Mouse (Mus musculus) embryonic facial prominence, embryonic 13.5 days (tissue): ENCODE measurements around the gene Rbpjl. TPM values are rescaled to one million over a fixed set of nuclear protein-coding genes. Genes with fewer than 3 reads are reported as not detected.

ENCODE experiments used
- ATAC-seq: fragments of 200-750 bp; cut with Nextera tagmentation; 2 replicates; pipeline ENCODE4 v1.8.0; 2017; ENCODE audit warnings: low read depth; ENCODE audit not compliant: insufficient number of reproducible peaks, insufficient read depth, low FRiP score, low TSS enrichment
- H3K27ac ChIP-seq: fragments of 300-500 bp; sonication (generic); 2 replicates; pipeline ENCODE4 v1.5.1; 2015; ENCODE audit warnings: moderate library complexity, mild to moderate bottlenecking, inconsistent platforms
- H3K27me3 ChIP-seq: fragments of 300-500 bp; sonication (generic); 2 replicates; pipeline ENCODE4 v1.6.1; 2015; ENCODE audit warnings: mild to moderate bottlenecking, inconsistent platforms
- H3K36me3 ChIP-seq: fragments of 300-500 bp; sonication (generic); 2 replicates; pipeline ENCODE4 v1.6.1; 2015; ENCODE audit warnings: mild to moderate bottlenecking, inconsistent platforms
- H3K4me1 ChIP-seq: fragments of 300-500 bp; sonication (generic); 2 replicates; pipeline ENCODE4 v1.6.1; 2015; ENCODE audit warnings: inconsistent platforms
- H3K4me2 ChIP-seq: fragments of 300-500 bp; sonication (generic); 2 replicates; pipeline ENCODE4 v1.6.1; 2015; ENCODE audit warnings: moderate library complexity, mild to moderate bottlenecking, inconsistent platforms
- H3K4me3 ChIP-seq: fragments of 300-500 bp; sonication (generic); 2 replicates; pipeline ENCODE4 v1.5.1; 2015; ENCODE audit warnings: mild to moderate bottlenecking, inconsistent platforms
- H3K9ac ChIP-seq: fragments of 300-500 bp; sonication (generic); 2 replicates; pipeline ENCODE4 v1.6.1; 2015; ENCODE audit warnings: mild to moderate bottlenecking, inconsistent platforms
- H3K9me3 ChIP-seq: fragments of 300-500 bp; sonication (generic); 2 replicates; pipeline ENCODE4 v1.6.1; 2016; ENCODE audit warnings: inconsistent platforms
- WGBS: fragments of 180-500 bp; shearing (Covaris S2); methylation state at CpG from one replicate; pipeline ENCODE4 v1.1.7; 2015; ENCODE audit warnings: mixed read lengths; 5-methylcytosine and 5-hydroxymethylcytosine counted together
- polyA plus RNA-seq: library from polyadenylated mRNA; unstranded; fragments of >200 nt; fragmentation: Nextera tagmentation; extraction: Ambion mirVana; gene quantifications from 2 replicates; pipeline ENCODE4 v1.2.1, GENCODE M21; 2015

The Rbpjl gene
- polyA plus RNA-seq, 1 experiment from 2014 or later = 0.59 TPM

- Histone ChIP-seq H3K27me3 (no peaks in the 10 kb centered on the region), H3K9me3 (no peaks in the 10 kb centered on the region), H3K27ac (no peak overlapping the region), H3K4me2 (no peak overlapping the region), H3K4me1 (no peaks in the 10 kb centered on the region), H3K4me3 (no peak overlapping the region), H3K9ac (no peak overlapping the region), H3K36me3 (no peaks in the 10 kb centered on the region)
- 54% methylated on average over 4 of the region's 4 CpGs for WGBS
- no peak for ATAC-seq
These were observed 29.8 kb upstream of the Rbpjl start for GRCm38 (mm10) chr2:164373187-164373586.

GRCm38 (mm10) chr2:164377478-164378426 lies 25.2 kb upstream of the Rbpjl start:
- no peak overlapping the region for H3K4me2 ChIP-seq
- no peaks in the 10 kb centered on the region for H3K27me3 ChIP-seq
- H3K36me3 ChIP-seq = no peaks in the 10 kb centered on the region
- H3K9me3 ChIP-seq = no peaks in the 10 kb centered on the region
- WGBS = 86% methylated on average over 15 of the region's 15 CpGs
- H3K4me3 ChIP-seq = no peak overlapping the region
- H3K4me1 ChIP-seq = no peaks in the 10 kb centered on the region
- no peak overlapping the region for H3K9ac ChIP-seq
- no peak for ATAC-seq
- H3K27ac ChIP-seq = no peak overlapping the region

GRCm38 (mm10) chr2:164381726-164382125 lies 21.2 kb upstream of the Rbpjl start:
- 79% methylated on average over 8 of the region's 8 CpGs for WGBS
- H3K27ac ChIP-seq = no peak overlapping the region
- H3K4me2 ChIP-seq = no peak overlapping the region
- H3K9me3 ChIP-seq = no peaks in the 10 kb centered on the region
- peaks cover 11% of the 10 kb centered on the region for H3K4me1 ChIP-seq
- peaks cover 5% of the 10 kb centered on the region for H3K27me3 ChIP-seq
- no peak for ATAC-seq
- no peak overlapping the region for H3K4me3 ChIP-seq
- no peak overlapping the region for H3K9ac ChIP-seq
- no peaks in the 10 kb centered on the region for H3K36me3 ChIP-seq

- no peak overlapping the region for H3K9ac ChIP-seq
- 79% methylated on average over 3 of the region's 3 CpGs for WGBS
- H3K4me2 ChIP-seq = no peak overlapping the region
- ATAC-seq = no peak
- H3K36me3 ChIP-seq = no peaks in the 10 kb centered on the region
- H3K27me3 ChIP-seq = peaks cover 17% of the 10 kb centered on the region
- H3K4me3 ChIP-seq = no peak overlapping the region
- H3K27ac ChIP-seq = no peak overlapping the region
- H3K4me1 ChIP-seq = peaks cover 16% of the 10 kb centered on the region
- no peaks in the 10 kb centered on the region for H3K9me3 ChIP-seq
These were observed 20.0 kb upstream of the Rbpjl start for GRCm38 (mm10) chr2:164382971-164383370.

GRCm38 (mm10) chr2:164383656-164384399 lies 19.1 kb upstream of the Rbpjl start:
- H3K4me2 ChIP-seq = no peak overlapping the region
- no peak for ATAC-seq
- no peak overlapping the region for H3K9ac ChIP-seq
- WGBS = 62% methylated on average over 11 of the region's 11 CpGs
- H3K4me3 ChIP-seq = no peak overlapping the region
- peaks cover 18% of the 10 kb centered on the region for H3K4me1 ChIP-seq
- H3K9me3 ChIP-seq = no peaks in the 10 kb centered on the region
- H3K27me3 ChIP-seq = peaks cover 26% of the 10 kb centered on the region
- no peak overlapping the region for H3K27ac ChIP-seq
- H3K36me3 ChIP-seq = no peaks in the 10 kb centered on the region

GRCm38 (mm10) chr2:164385927-164386763 lies 16.8 kb upstream of the Rbpjl start:
- H3K27ac ChIP-seq = peak overlapping the region; percentile 55
- H3K4me3 ChIP-seq = peak overlapping the region; percentile 10; the same call in 1 of the 2 replicates
- H3K4me1 ChIP-seq = peaks cover 29% of the 10 kb centered on the region
- no peaks in the 10 kb centered on the region for H3K9me3 ChIP-seq
- WGBS = 5% methylated on average over 18 of the region's 18 CpGs
- H3K9ac ChIP-seq = 0 out of 2 replicates have a peak overlapping the region, but pooled peaks have one; percentile 27
- 0 out of 2 replicates have a peak, but pooled peaks cover under 1% of the 10 kb centered on the region for H3K36me3 ChIP-seq
- peaks cover 37% of the 10 kb centered on the region for H3K27me3 ChIP-seq
- peak; percentile 49 for ATAC-seq
- peak overlapping the region; percentile 43 for H3K4me2 ChIP-seq

- peaks cover 37% of the 10 kb centered on the region for H3K27me3 ChIP-seq
- H3K4me1 ChIP-seq = peaks cover 29% of the 10 kb centered on the region
- H3K9ac ChIP-seq = no peak overlapping the region
- H3K4me3 ChIP-seq = no peak overlapping the region
- H3K27ac ChIP-seq = peak overlapping the region; percentile 55; the same call in 1 of the 2 replicates
- no peak overlapping the region for H3K4me2 ChIP-seq
- 0 out of 2 replicates have a peak, but pooled peaks cover 4% of the 10 kb centered on the region for H3K36me3 ChIP-seq
- WGBS = 16% methylated on average over 8 of the region's 8 CpGs
- H3K9me3 ChIP-seq = no peaks in the 10 kb centered on the region
- ATAC-seq = no peak
These were observed 16.0 kb upstream of the Rbpjl start for GRCm38 (mm10) chr2:164386953-164387352.

- 0 out of 2 replicates have a peak, but pooled peaks cover 4% of the 10 kb centered on the region for H3K36me3 ChIP-seq
These were observed 13.9 kb upstream of the Rbpjl start, which contains the start of gene Slpi for GRCm38 (mm10) chr2:164389020-164389419. Slpi (minus strand) TSS chr2:164389095.

GRCm38 (mm10) chr2:164389499-164389898 lies 13.4 kb upstream of the Rbpjl start:
- 0 out of 2 replicates have a peak, but pooled peaks cover 4% of the 10 kb centered on the region for H3K36me3 ChIP-seq
- peak overlapping the region; percentile 76 for H3K4me2 ChIP-seq
- H3K9me3 ChIP-seq = no peaks in the 10 kb centered on the region
- peaks cover 47% of the 10 kb centered on the region for H3K27me3 ChIP-seq
- under 1% methylated on average over 30 of the region's 30 CpGs for WGBS
- H3K9ac ChIP-seq = peak overlapping the region; percentile 70
- H3K4me1 ChIP-seq = peaks cover 29% of the 10 kb centered on the region
- H3K4me3 ChIP-seq = peak overlapping the region; percentile 50
- ATAC-seq = no peak; the same call in 1 of the 2 replicates
- peak overlapping the region; percentile 88 for H3K27ac ChIP-seq

More at GRCm38 (mm10) chr2:164389020-164389419, 13.9 kb upstream of the Rbpjl start, which contains the start of gene Slpi:
- peak within 1 kb of the TSS; percentile 70 for H3K9ac ChIP-seq
- H3K4me2 ChIP-seq = peak within 1 kb of the TSS; percentile 76
- peak; percentile 61; the same call in 1 of the 2 replicates for ATAC-seq
- WGBS = 3% methylated on average over 17 of the region's 17 CpGs
- peaks cover 43% of the 10 kb centered on the region for H3K27me3 ChIP-seq
- peak within 1 kb of the TSS; percentile 88 for H3K27ac ChIP-seq
- no peaks in the 10 kb centered on the region for H3K9me3 ChIP-seq
- H3K4me1 ChIP-seq = peaks cover 29% of the 10 kb centered on the region
- peak within 1 kb of the TSS; percentile 50 for H3K4me3 ChIP-seq

- 85% methylated on average over 29 of the region's 29 CpGs for WGBS
- no peak for ATAC-seq
These were observed 9.8 kb upstream of the Rbpjl start for GRCm38 (mm10) chr2:164393126-164393525.

More at GRCm38 (mm10) chr2:164393126-164393525, 9.8 kb upstream of the Rbpjl start:
- no peak overlapping the region for H3K9ac ChIP-seq
- H3K4me3 ChIP-seq = no peak overlapping the region
- peaks cover 31% of the 10 kb centered on the region for H3K27me3 ChIP-seq
- peaks cover 3% of the 10 kb centered on the region; the same call in 1 of the 2 replicates for H3K9me3 ChIP-seq
- H3K27ac ChIP-seq = no peak overlapping the region
- H3K4me1 ChIP-seq = peaks cover 13% of the 10 kb centered on the region
- H3K36me3 ChIP-seq = peaks cover 10% of the 10 kb centered on the region
- H3K4me2 ChIP-seq = no peak overlapping the region
